11 mouse cellular contexts compared by ENCODE assay signal in the genomic region with DNA sequence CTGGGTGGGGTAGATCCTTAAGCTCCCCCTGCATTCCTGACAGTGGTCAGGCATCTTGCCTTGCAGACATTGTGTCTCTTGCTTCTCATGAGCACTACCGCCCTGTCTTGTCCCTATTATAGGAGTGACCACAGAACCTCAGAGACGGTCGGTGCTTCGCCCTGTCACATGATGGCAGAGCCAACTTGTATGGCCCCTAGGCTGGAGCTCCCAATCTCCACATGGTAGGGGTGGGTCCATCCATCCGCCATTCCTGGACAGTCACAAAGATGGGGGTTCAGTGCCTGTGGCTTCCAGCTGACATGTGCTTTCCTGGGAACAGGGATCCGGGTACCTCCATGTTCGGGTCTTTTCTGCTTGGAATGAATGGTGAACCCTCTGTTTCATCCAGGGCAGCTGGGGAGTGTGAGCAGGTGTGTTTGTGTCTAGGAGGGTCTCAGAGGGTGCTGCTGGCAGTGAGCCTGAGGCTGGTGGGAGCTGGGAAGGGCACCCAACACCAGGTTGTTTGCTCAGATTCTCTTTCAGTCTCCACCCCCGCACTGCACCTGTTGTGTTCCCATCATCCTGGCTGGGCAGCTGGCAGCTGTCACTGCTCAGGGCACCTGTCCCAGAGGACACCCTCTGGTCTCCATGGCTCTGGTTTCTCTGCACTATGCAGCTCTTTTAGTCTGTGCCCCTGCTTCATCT. TPM values are rescaled to one million over a fixed set of nuclear protein-coding genes. Genes with fewer than 3 reads are reported as not detected.
DNase-seq lines count a peak whose midpoint lies in the region; ATAC-seq and TF ChIP-seq lines count a peak whose summit lies in the region.
"Had no signal": no experiment of that assay in that cellular context is flagged by ENCODE, and none has a peak within 500 bp of the region (broad histone marks: within the 10 kb centered on the region; RNA-seq: fewer than 3 reads in every experiment).

No protein-coding gene starts in this region.

- no peak overlapping the region for H3K4me3 ChIP-seq in kidney, embryonic 14.5 days (ENCODE audit: low read length)
- no peak overlapping the region for H3K4me3 ChIP-seq in kidney, embryonic 16.5 days (ENCODE audit: low read length)
- H3K4me3 ChIP-seq in embryonic facial prominence, embryonic 14.5 days (ENCODE audit: low read depth, low read length): no peak overlapping the region
- H3K4me3 ChIP-seq in lung, postnatal 0 days (ENCODE audit: low read depth, low read length): no peak overlapping the region
- H3K4me3 ChIP-seq: lung, embryonic 15.5 days; neural tube, embryonic 12.5 days had no signal

- TF ChIP-seq EP300 in lung, postnatal 0 days (IDR thresholded peaks at IDR 0.05): no peak

- H3K9ac ChIP-seq in kidney, embryonic 14.5 days (ENCODE audit: low read depth, low read length): no peak overlapping the region
- H3K9ac ChIP-seq in kidney, embryonic 16.5 days (replicated peaks; ENCODE audit: low read length): no peak overlapping the region
- no peak overlapping the region for H3K9ac ChIP-seq in embryonic facial prominence, embryonic 14.5 days (ENCODE audit: low read depth, low read length)
- no peak overlapping the region for H3K9ac ChIP-seq in lung, postnatal 0 days (replicated peaks; ENCODE audit: low read depth)
- H3K9ac ChIP-seq: lung, embryonic 15.5 days; neural tube, embryonic 12.5 days had no signal

- 79% methylated on average over 8 of the region's 8 CpGs for WGBS in kidney, embryonic 14.5 days
- WGBS in kidney, embryonic 16.5 days: 80% methylated on average over 8 of the region's 8 CpGs
- WGBS in embryonic facial prominence, embryonic 14.5 days: 80% methylated on average over 8 of the region's 8 CpGs
- WGBS in lung, postnatal 0 days: 82% methylated on average over 8 of the region's 8 CpGs

- TF ChIP-seq CTCF in lung, postnatal 0 days (IDR thresholded peaks at IDR 0.05): no peak

- DNase-seq in brain, adult 2 months (ENCODE audit: low read depth, low spot score): peak; percentile 91
- DNase-seq in embryonic facial prominence, embryonic 14.5 days (ENCODE audit: low spot score): peak; percentile 83
- peak; percentile 71 for DNase-seq in layer of hippocampus, adult 9-11 months
- DNase-seq in lung, postnatal 36 days: no peak
- DNase-seq in spleen, postnatal 14 days (ENCODE audit: low spot score in 2 of 2): no peak
- DNase-seq in lung, postnatal 0 days (ENCODE audit: low spot score): no peak

- no peaks in the 10 kb centered on the region for H3K36me3 ChIP-seq in kidney, embryonic 14.5 days (ENCODE audit: control insufficient read depth, insufficient read depth, low read length)
- no peaks in the 10 kb centered on the region for H3K36me3 ChIP-seq in kidney, embryonic 16.5 days (ENCODE audit: insufficient read depth, low read length)
- H3K36me3 ChIP-seq in embryonic facial prominence, embryonic 14.5 days (ENCODE audit: control insufficient read depth, insufficient read depth, low read length): no peaks in the 10 kb centered on the region
- H3K36me3 ChIP-seq in lung, postnatal 0 days (ENCODE audit: insufficient read depth, low read length): no peaks in the 10 kb centered on the region
- H3K36me3 ChIP-seq: lung, embryonic 15.5 days; neural tube, embryonic 12.5 days had no signal

- H3K27me3 ChIP-seq in kidney, embryonic 14.5 days (ENCODE audit: control insufficient read depth, insufficient read depth, low read length): no peaks in the 10 kb centered on the region
- no peaks in the 10 kb centered on the region for H3K27me3 ChIP-seq in kidney, embryonic 16.5 days (ENCODE audit: insufficient read depth, low read length)
- H3K27me3 ChIP-seq in embryonic facial prominence, embryonic 14.5 days (replicated peaks; ENCODE audit: control insufficient read depth, insufficient read depth, low read length): no peaks in the 10 kb centered on the region
- no peaks in the 10 kb centered on the region for H3K27me3 ChIP-seq in lung, postnatal 0 days (replicated peaks; ENCODE audit: insufficient read depth, low read length)
- H3K27me3 ChIP-seq: lung, embryonic 15.5 days had no signal

- ATAC-seq in kidney, embryonic 14.5 days (ENCODE audit: low FRiP score, low TSS enrichment): peak; percentile 43; the same call in 1 of the 2 replicates
- no peak for ATAC-seq in kidney, embryonic 16.5 days (ENCODE audit: low FRiP score, low TSS enrichment)
- peak; percentile 83 for ATAC-seq in embryonic facial prominence, embryonic 14.5 days (ENCODE audit: low read depth)
- ATAC-seq in lung, postnatal 0 days: no peak
- ATAC-seq: forebrain, embryonic 14.5 days had no signal

- no peak overlapping the region for H3K27ac ChIP-seq in kidney, embryonic 14.5 days (ENCODE audit: low read depth, low read length)
- H3K27ac ChIP-seq in kidney, embryonic 16.5 days (ENCODE audit: low read length): no peak overlapping the region
- H3K27ac ChIP-seq in embryonic facial prominence, embryonic 14.5 days (replicated peaks; ENCODE audit: low read depth, low read length): no peak overlapping the region; the same call in 1 of the 2 replicates
- H3K27ac ChIP-seq in lung, postnatal 0 days (ENCODE audit: low read length): no peak overlapping the region
- H3K27ac ChIP-seq: lung, embryonic 15.5 days; neural tube, embryonic 12.5 days had no signal

- no peaks in the 10 kb centered on the region for H3K9me3 ChIP-seq in kidney, embryonic 14.5 days (ENCODE audit: control insufficient read depth, low read length)
- no peaks in the 10 kb centered on the region for H3K9me3 ChIP-seq in kidney, embryonic 16.5 days (ENCODE audit: low read length)
- no peaks in the 10 kb centered on the region for H3K9me3 ChIP-seq in embryonic facial prominence, embryonic 14.5 days (ENCODE audit: control insufficient read depth, low read length)
- H3K9me3 ChIP-seq in lung, postnatal 0 days (ENCODE audit: low read length): no peaks in the 10 kb centered on the region
- H3K9me3 ChIP-seq: lung, embryonic 15.5 days; neural tube, embryonic 12.5 days had no signal

- H3K4me1 ChIP-seq in kidney, embryonic 14.5 days (ENCODE audit: control insufficient read depth, insufficient read depth, low read length): peaks cover 7% of the 10 kb centered on the region; the same call in 1 of the 2 replicates
- H3K4me1 ChIP-seq in kidney, embryonic 16.5 days (ENCODE audit: insufficient read depth, low read length): no peaks in the 10 kb centered on the region
- H3K4me1 ChIP-seq in embryonic facial prominence, embryonic 14.5 days (ENCODE audit: control insufficient read depth, insufficient read depth, low read length): no peaks in the 10 kb centered on the region; the same call in 1 of the 2 replicates
- no peaks in the 10 kb centered on the region for H3K4me1 ChIP-seq in lung, postnatal 0 days (ENCODE audit: insufficient read depth, low read depth, low read length)
- H3K4me1 ChIP-seq: neural tube, embryonic 12.5 days had no signal

- no peak overlapping the region for H3K4me2 ChIP-seq in kidney, embryonic 14.5 days (replicated peaks; ENCODE audit: low read depth, low read length)
- no peak overlapping the region for H3K4me2 ChIP-seq in kidney, embryonic 16.5 days (replicated peaks; ENCODE audit: low read depth, low read length)
- H3K4me2 ChIP-seq in embryonic facial prominence, embryonic 14.5 days (ENCODE audit: low read depth, low read length): no peak overlapping the region
- no peak overlapping the region for H3K4me2 ChIP-seq in lung, postnatal 0 days (replicated peaks; ENCODE audit: low read depth, low read length)
- H3K4me2 ChIP-seq: lung, embryonic 15.5 days; neural tube, embryonic 12.5 days had no signal

RNA-seq across cellular contexts. Expression of a gene that starts 43.7 kb away (rescaled TPM):
- 4.7 and 5.9 TPM in 2 replicates for polyA plus RNA-seq in kidney, embryonic 14.5 days (2014; fragmentation: Nextera tagmentation; extraction: Ambion mirVana)
- polyA plus RNA-seq in kidney, embryonic 16.5 days (2015; fragmentation: Nextera tagmentation; extraction: Ambion mirVana): 5.5 and 6.0 TPM in 2 replicates
- 7.1 and 8.2 TPM in 2 replicates for polyA plus RNA-seq in embryonic facial prominence, embryonic 14.5 days (2014; fragmentation: Nextera tagmentation; extraction: Ambion mirVana)
- polyA plus RNA-seq in lung, postnatal 0 days (2015; fragmentation: Nextera tagmentation; extraction: Ambion mirVana): 1.5 and 2.2 TPM in 2 replicates

Comparison
In these comparisons a context has a peak if more than half of its experiments do, and no peak if none do; other contexts are left out.
1. ATAC-seq: peak in kidney, embryonic 14.5 days (single experiment) and embryonic facial prominence, embryonic 14.5 days (single experiment); none in kidney, embryonic 16.5 days (single experiment) and lung, postnatal 0 days (single experiment).
2. DNase-seq: peak in brain, adult 2 months (single experiment), embryonic facial prominence, embryonic 14.5 days (single experiment) and layer of hippocampus, adult 9-11 months (single experiment); none in lung, postnatal 36 days (single experiment), spleen, postnatal 14 days (0 of 2) and lung, postnatal 0 days (single experiment).